Mouse (Mus musculus): ENCODE measurements at regions not wholly inside any gene's neighbourhood (a gene's known extent, or its start where the extent isn't known, plus 50 kb on each side); places are given as distances from the start of the nearest gene placed in this dataset.
A peak's percentile ranks its signal among the peaks of the same experiment; 100 is the strongest.

DNA sequence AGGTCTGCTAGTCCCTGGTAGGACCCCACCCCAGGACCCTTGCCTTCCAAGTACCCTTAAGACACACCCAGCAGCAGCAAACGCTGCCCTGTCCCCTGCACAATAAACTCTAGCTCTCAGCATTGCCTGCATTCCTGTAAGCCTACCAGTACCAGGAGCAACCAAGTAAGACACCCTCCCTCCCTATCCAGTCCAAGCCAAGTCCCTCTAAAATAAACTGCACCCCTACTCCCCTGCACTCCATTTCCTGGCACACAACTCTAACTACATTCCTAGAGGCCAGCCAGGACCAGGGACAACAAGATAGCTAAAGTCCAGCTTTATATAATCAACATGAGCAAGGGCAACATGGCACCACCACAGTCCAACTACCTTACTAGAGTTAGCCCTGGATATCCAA, 103.5 kb downstream of the Ids start:
- Histone ChIP-seq H3K36me3 (ENCODE audit: control insufficient read depth, insufficient read depth, low read length) (no peaks in the 10 kb centered on the region), H3K4me3 (ENCODE audit: low read length) (no peak overlapping the region), H3K4me1 (ENCODE audit: control insufficient read depth, insufficient read depth, low read depth, low read length) (no peaks in the 10 kb centered on the region), H3K27me3 (replicated peaks; ENCODE audit: control insufficient read depth, insufficient read depth, low read length) (no peaks in the 10 kb centered on the region), H3K4me2 (ENCODE audit: low read length) (no peak overlapping the region), H3K9ac (ENCODE audit: low read depth, low read length) (no peak overlapping the region), H3K9me3 (ENCODE audit: control insufficient read depth, low read length) (no peaks in the 10 kb centered on the region), H3K27ac (ENCODE audit: low read depth, low read length) (no peak overlapping the region)
- no peak for ATAC-seq
- 65% methylated on average over 1 of the region's 1 CpGs for WGBS

DNA sequence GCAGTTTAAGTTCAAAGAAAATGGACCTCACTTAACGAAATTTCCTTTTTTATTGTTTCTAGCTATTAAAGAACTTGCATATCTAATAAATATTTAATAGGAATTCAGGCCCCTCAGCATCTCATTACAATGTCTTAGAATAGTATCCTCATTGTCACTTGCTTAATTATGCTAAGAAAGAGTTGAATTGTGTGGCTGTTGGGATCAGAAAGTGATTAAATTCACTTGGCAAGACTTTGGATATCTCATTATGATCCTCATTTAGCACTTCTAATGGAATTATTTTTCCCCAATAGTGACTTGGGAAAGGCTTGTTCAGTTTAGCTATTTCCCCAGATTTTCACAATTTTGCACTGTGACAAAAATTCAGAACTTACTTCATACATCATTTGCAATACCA, 148.9 kb downstream of the Ids start:
- H3K9me3 ChIP-seq (ENCODE audit: control insufficient read depth, low read length), result no peaks in the 10 kb centered on the region
- H3K27ac ChIP-seq (ENCODE audit: low read depth, low read length), result no peak overlapping the region
- no peak overlapping the region for H3K4me3 ChIP-seq (ENCODE audit: low read length)
- H3K4me1 ChIP-seq (ENCODE audit: control insufficient read depth, insufficient read depth, low read depth, low read length), result no peaks in the 10 kb centered on the region
- no peak overlapping the region for H3K4me2 ChIP-seq (ENCODE audit: low read length)
- H3K9ac ChIP-seq (ENCODE audit: low read depth, low read length), result no peak overlapping the region
- no peaks in the 10 kb centered on the region for H3K36me3 ChIP-seq (ENCODE audit: control insufficient read depth, insufficient read depth, low read length)
- no peak for ATAC-seq
- WGBS, result 56% methylated on average over 1 of the region's 1 CpGs
- H3K27me3 ChIP-seq (replicated peaks; ENCODE audit: control insufficient read depth, insufficient read depth, low read length), result no peaks in the 10 kb centered on the region

DNA sequence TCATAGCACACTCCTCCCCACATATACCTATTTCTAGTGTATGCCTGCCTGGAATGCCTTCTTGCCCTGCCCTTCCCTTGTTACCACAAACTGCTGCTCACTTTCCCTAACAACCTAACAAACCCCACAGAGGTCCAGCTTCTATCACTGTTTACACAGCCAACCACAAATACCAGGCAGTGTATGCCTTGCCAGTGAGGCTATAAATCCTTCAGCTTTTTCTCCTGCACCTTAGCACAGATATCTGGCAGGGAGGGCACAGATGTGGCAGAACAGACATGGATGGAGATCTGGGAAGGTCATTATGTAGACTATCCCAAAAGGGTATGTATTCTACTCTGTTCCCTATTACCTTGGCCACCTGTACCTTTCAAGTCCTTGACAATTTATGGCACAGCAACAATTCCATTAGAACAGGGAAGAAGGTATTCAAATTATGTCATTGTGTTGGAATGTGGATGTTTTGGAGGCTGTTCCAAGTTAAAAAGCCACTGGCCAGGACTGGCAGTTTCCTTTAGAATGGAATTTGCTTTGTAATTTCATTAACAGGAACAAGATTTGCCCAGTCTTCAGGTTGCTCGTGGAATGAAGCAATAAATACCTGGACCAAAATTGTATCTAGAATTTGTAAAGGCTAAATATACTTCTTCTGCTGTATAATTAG, 180.3 kb downstream of the Ids start:
- Histone ChIP-seq H3K27ac (ENCODE audit: low read depth, low read length) (no peak overlapping the region), H3K4me1 (ENCODE audit: control insufficient read depth, insufficient read depth, low read depth, low read length) (no peaks in the 10 kb centered on the region), H3K9me3 (ENCODE audit: control insufficient read depth, low read length) (no peaks in the 10 kb centered on the region), H3K9ac (ENCODE audit: low read depth, low read length) (no peak overlapping the region), H3K27me3 (replicated peaks; ENCODE audit: control insufficient read depth, insufficient read depth, low read length) (no peaks in the 10 kb centered on the region), H3K4me3 (ENCODE audit: low read length) (no peak overlapping the region), H3K36me3 (ENCODE audit: control insufficient read depth, insufficient read depth, low read length) (no peaks in the 10 kb centered on the region), H3K4me2 (ENCODE audit: low read length) (no peak overlapping the region)
- 78% methylated on average over 1 of the region's 1 CpGs for WGBS
- no peak for ATAC-seq

DNA sequence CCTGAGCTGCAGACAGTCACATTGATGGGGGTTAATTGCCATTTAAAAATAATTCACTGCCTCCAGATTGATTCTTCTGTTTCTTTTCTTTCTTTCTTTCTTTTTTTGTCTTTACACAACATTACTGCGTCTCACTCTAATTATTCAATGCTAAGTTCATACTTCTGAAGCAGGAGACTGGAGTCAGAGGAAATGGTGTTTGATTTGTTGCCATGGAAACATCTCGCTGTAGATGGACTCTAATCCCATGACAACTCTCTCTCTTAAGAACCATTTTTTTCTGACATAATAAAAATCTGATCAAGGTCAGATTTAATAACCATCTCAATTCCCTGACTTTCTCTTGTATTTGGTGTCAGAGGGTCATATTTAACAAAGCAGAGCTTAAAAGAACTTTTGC, 195.1 kb downstream of the Ids start:
- Histone ChIP-seq H3K9me3 (ENCODE audit: control insufficient read depth, low read length) (no peaks in the 10 kb centered on the region), H3K9ac (ENCODE audit: low read depth, low read length) (no peak overlapping the region), H3K4me1 (ENCODE audit: control insufficient read depth, insufficient read depth, low read depth, low read length) (no peaks in the 10 kb centered on the region), H3K4me3 (ENCODE audit: low read length) (no peak overlapping the region), H3K27ac (ENCODE audit: low read depth, low read length) (no peak overlapping the region), H3K4me2 (ENCODE audit: low read length) (no peak overlapping the region), H3K36me3 (ENCODE audit: control insufficient read depth, insufficient read depth, low read length) (no peaks in the 10 kb centered on the region), H3K27me3 (replicated peaks; ENCODE audit: control insufficient read depth, insufficient read depth, low read length) (no peaks in the 10 kb centered on the region)
- 29% methylated on average over 2 of the region's 2 CpGs for WGBS
- no peak; the same call in 1 of the 2 replicates for ATAC-seq

DNA sequence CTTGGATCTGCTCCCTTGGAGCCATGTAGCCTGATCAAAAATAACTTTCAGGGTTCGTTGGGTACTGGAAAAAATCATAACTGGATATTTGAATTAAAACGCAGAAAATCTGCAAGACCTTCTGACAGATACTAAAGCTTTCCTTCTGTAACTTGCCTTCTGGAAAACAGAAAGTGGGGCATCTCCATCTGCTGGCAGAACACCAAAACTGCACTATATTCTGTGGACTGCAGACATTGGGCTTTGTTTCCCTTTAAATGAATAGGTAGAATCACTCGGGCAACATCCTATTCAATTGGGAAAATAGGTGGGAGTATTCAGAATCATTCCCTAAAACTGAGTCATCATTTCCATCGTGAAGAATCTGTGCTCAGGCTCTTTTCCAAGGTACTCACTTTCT, 203.9 kb downstream of the Ids start:
- 12% methylated on average over 4 of the region's 4 CpGs for WGBS
- no peak overlapping the region for H3K9ac ChIP-seq (ENCODE audit: low read depth, low read length)
- H3K27me3 ChIP-seq (replicated peaks; ENCODE audit: control insufficient read depth, insufficient read depth, low read length), result no peaks in the 10 kb centered on the region
- no peak overlapping the region for H3K4me3 ChIP-seq (ENCODE audit: low read length)
- no peaks in the 10 kb centered on the region for H3K36me3 ChIP-seq (ENCODE audit: control insufficient read depth, insufficient read depth, low read length)
- no peaks in the 10 kb centered on the region for H3K9me3 ChIP-seq (ENCODE audit: control insufficient read depth, low read length)
- H3K4me1 ChIP-seq (ENCODE audit: control insufficient read depth, insufficient read depth, low read depth, low read length), result no peaks in the 10 kb centered on the region
- H3K4me2 ChIP-seq (ENCODE audit: low read length), result no peak overlapping the region
- ATAC-seq, result peak; percentile 45; the same call in 1 of the 2 replicates
- no peak overlapping the region for H3K27ac ChIP-seq (ENCODE audit: low read depth, low read length)
